Mouse (Mus musculus) midbrain, embryonic 15.5 days (tissue): ENCODE measurements around the gene Slitrk1. TPM values are rescaled to one million over a fixed set of nuclear protein-coding genes. Genes with fewer than 3 reads are reported as not detected.
A peak's percentile ranks its signal among the peaks of the same experiment; 100 is the strongest.

ENCODE experiments used
- ATAC-seq: fragments of 200-750 bp; cut with Nextera tagmentation; replicated peaks from 2 replicates; pipeline ENCODE4 v1.8.0; 2017; ENCODE audit warnings: moderate TSS enrichment
- H3K27ac ChIP-seq: fragments of 300-500 bp; sonication (generic); 2 replicates; pipeline ENCODE4 v1.5.1; 2015; ENCODE audit warnings: mild to moderate bottlenecking, inconsistent platforms
- H3K27me3 ChIP-seq: fragments of 300-500 bp; sonication (generic); replicated peaks from 2 replicates; pipeline ENCODE4 v1.6.1; 2015; ENCODE audit warnings: inconsistent platforms
- H3K36me3 ChIP-seq: fragments of 300-500 bp; sonication (generic); replicated peaks from 2 replicates; pipeline ENCODE4 v1.6.1; 2015; ENCODE audit warnings: inconsistent platforms
- H3K4me1 ChIP-seq: fragments of 300-500 bp; sonication (generic); 2 replicates; pipeline ENCODE4 v1.6.1; 2015; ENCODE audit warnings: inconsistent platforms
- H3K4me2 ChIP-seq: fragments of 300-500 bp; sonication (generic); 2 replicates; pipeline ENCODE4 v1.6.1; 2015; ENCODE audit warnings: inconsistent platforms, mild to moderate bottlenecking, moderate library complexity
- H3K4me3 ChIP-seq: fragments of 300-500 bp; sonication (generic); 2 replicates; pipeline ENCODE4 v1.5.1; 2015; ENCODE audit warnings: mild to moderate bottlenecking, inconsistent platforms
- H3K9ac ChIP-seq: fragments of 300-500 bp; sonication (generic); 2 replicates; pipeline ENCODE4 v1.6.1; 2015; ENCODE audit warnings: mild to moderate bottlenecking, inconsistent platforms
- H3K9me3 ChIP-seq: fragments of 300-500 bp; sonication (generic); 2 replicates; pipeline ENCODE4 v1.6.1; 2016; ENCODE audit warnings: inconsistent platforms
- WGBS: fragments of 180-500 bp; shearing (Covaris S2); methylation state at CpG from one replicate; pipeline ENCODE4 v1.1.7; 2015; ENCODE audit warnings: mixed read lengths; 5-methylcytosine and 5-hydroxymethylcytosine counted together
- polyA plus RNA-seq: library from polyadenylated mRNA; unstranded; fragments of >200 nt; fragmentation: Nextera tagmentation; extraction: Ambion mirVana; gene quantifications from 2 replicates; pipeline ENCODE4 v1.2.1, GENCODE M21; 2015

Slitrk1 gene
- 26.8 and 31.0 TPM in 2 replicates for polyA plus RNA-seq

- WGBS: under 1% methylated on average over 25 of the region's 25 CpGs
- Histone ChIP-seq H3K9me3 (no peaks in the 10 kb centered on the region), H3K36me3 (no peaks in the 10 kb centered on the region)
These were observed at the start of gene Slitrk1 for GRCm38 (mm10) chr14:108913714-108914263. Gene Slitrk1, minus strand, starts transcription at chr14:108914158.

DNA sequence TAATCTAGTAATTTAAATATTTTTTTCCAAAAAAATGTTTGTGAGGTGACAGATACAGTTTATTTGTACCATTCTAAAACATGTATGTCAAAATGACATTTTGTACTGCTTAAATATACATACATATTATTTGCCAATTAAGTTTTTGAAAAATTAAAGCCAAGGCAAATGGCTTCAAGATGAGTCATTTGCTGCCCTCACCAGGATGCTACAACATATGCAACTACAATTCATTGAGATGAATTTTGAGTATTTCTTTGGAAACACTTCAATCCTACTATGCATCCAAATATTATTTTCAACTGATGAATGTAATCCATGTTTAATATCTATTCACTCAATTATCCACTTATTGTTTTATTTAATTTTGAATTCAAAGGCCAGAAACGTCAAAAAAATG, 21.8 kb upstream of the Slitrk1 start:
- Histone ChIP-seq H3K27ac (no peak overlapping the region), H3K4me3 (no peak overlapping the region), H3K27me3 (no peaks in the 10 kb centered on the region), H3K9ac (no peak overlapping the region), H3K4me2 (no peak overlapping the region), H3K4me1 (no peaks in the 10 kb centered on the region), H3K36me3 (no peaks in the 10 kb centered on the region), H3K9me3 (no peaks in the 10 kb centered on the region)
- no peak for ATAC-seq
- WGBS: 75% methylated on average over 1 of the region's 1 CpGs

More at GRCm38 (mm10) chr14:108913714-108914263, at the start of gene Slitrk1:
- peak within 1 kb of the TSS; percentile 78 for H3K4me2 ChIP-seq
- peak within 1 kb of the TSS; percentile 74 for H3K4me3 ChIP-seq
- ATAC-seq: peak; percentile 86
- peaks cover 20% of the 10 kb centered on the region for H3K4me1 ChIP-seq
- H3K27me3 ChIP-seq: no peaks in the 10 kb centered on the region
- H3K27ac ChIP-seq: peak within 1 kb of the TSS; percentile 96
- peak within 1 kb of the TSS; percentile 90 for H3K9ac ChIP-seq

DNA sequence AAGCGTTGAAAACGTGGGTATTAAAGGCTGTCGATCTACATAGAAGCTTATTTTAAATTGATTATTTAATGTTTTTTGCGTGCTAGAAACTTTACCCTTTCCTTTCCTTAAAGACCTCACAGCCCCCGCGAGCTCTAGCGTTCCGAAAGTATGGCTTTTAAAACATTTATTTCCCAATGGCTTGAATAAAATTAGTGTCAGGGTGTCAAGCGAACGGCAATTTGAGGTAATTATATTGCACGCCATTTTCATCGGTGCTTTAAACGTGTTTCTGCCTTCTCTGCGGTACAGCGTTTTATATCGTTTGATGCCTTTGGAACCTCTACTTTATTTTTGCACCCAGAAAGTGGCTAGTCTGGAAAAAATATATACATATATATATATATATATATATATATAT, 378 bp upstream of the Slitrk1 start:
- Histone ChIP-seq H3K4me1 (peaks cover 16% of the 10 kb centered on the region), H3K9me3 (no peaks in the 10 kb centered on the region), H3K36me3 (no peaks in the 10 kb centered on the region), H3K27me3 (no peaks in the 10 kb centered on the region), H3K9ac (peak overlapping the region; percentile 90), H3K27ac (peak overlapping the region; percentile 96), H3K4me3 (peak overlapping the region; percentile 74), H3K4me2 (peak overlapping the region; percentile 78)
- WGBS: 6% methylated on average over 16 of the region's 16 CpGs
- no peak for ATAC-seq

- Histone ChIP-seq H3K9ac (peak overlapping the region; percentile 90), H3K27ac (peak overlapping the region; percentile 96), H3K4me1 (peaks cover 20% of the 10 kb centered on the region), H3K9me3 (no peaks in the 10 kb centered on the region), H3K27me3 (no peaks in the 10 kb centered on the region), H3K4me3 (peak overlapping the region; percentile 74), H3K36me3 (no peaks in the 10 kb centered on the region), H3K4me2 (peak overlapping the region; percentile 78)
- under 1% methylated on average over 21 of the region's 21 CpGs for WGBS
- no peak for ATAC-seq
These were observed 975 bp downstream of the Slitrk1 start for GRCm38 (mm10) chr14:108912876-108913490.

DNA sequence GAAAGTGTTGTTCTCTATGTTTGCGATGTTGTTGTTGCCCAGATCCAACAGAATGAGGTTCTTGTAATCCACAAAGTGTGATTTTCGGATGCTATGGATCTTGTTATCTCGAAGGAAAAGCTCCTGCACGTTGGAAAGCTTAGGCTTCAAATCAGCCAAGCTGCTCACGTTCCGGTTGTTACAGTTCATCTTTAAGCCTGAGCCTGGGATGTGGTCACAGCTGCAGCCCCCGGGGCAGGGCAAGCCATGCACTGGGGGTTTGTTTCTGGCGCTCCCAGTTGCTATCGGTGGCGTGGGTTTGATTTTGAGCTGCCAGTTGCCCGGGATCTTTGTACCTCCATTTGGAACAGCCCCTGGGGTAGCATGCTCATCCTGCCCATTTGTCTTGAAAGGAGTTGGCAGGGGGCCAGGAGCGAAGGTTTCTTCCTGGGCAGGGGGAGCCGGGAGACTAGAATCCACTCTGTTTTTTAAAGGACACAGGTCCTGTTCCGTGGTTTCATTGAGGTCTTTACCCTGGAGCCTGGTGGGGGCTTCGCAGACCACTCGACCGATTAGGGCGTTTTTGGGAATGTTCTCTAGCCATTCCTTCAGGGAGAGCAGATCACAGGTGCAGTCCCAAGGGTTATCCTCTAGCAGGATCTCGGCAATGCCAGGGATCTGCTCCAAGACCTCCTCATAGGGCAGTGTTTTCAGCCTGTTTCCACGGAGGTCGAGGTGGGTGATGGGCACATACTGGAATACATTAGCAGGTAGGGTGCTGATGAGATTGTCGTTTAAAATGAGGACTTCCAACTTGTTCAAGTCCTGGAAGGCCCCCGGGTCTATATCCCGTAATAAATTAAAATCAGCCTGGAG, 1.7 kb downstream of the Slitrk1 start:
- WGBS: 0% methylated on average over 24 of the region's 24 CpGs

GRCm38 (mm10) chr14:108911138-108911841, 2.7 kb downstream of the Slitrk1 start:
- Histone ChIP-seq H3K9ac (peak overlapping the region; percentile 90), H3K9me3 (no peaks in the 10 kb centered on the region), H3K27me3 (no peaks in the 10 kb centered on the region), H3K4me1 (peaks cover 20% of the 10 kb centered on the region), H3K4me3 (peak overlapping the region; percentile 74), H3K36me3 (no peaks in the 10 kb centered on the region), H3K27ac (peak overlapping the region; percentile 96), H3K4me2 (peak overlapping the region; percentile 78)
- 2% methylated on average over 24 of the region's 24 CpGs for WGBS
- peak; percentile 13 for ATAC-seq

More for the DNA sequence above, 1.7 kb downstream of the Slitrk1 start:
- Histone ChIP-seq H3K27ac (peak overlapping the region; percentile 96), H3K4me1 (peaks cover 20% of the 10 kb centered on the region), H3K36me3 (no peaks in the 10 kb centered on the region), H3K27me3 (no peaks in the 10 kb centered on the region), H3K9me3 (no peaks in the 10 kb centered on the region), H3K4me3 (peak overlapping the region; percentile 74), H3K9ac (peak overlapping the region; percentile 90), H3K4me2 (peak overlapping the region; percentile 78)
- ATAC-seq: peak; percentile 35

DNA sequence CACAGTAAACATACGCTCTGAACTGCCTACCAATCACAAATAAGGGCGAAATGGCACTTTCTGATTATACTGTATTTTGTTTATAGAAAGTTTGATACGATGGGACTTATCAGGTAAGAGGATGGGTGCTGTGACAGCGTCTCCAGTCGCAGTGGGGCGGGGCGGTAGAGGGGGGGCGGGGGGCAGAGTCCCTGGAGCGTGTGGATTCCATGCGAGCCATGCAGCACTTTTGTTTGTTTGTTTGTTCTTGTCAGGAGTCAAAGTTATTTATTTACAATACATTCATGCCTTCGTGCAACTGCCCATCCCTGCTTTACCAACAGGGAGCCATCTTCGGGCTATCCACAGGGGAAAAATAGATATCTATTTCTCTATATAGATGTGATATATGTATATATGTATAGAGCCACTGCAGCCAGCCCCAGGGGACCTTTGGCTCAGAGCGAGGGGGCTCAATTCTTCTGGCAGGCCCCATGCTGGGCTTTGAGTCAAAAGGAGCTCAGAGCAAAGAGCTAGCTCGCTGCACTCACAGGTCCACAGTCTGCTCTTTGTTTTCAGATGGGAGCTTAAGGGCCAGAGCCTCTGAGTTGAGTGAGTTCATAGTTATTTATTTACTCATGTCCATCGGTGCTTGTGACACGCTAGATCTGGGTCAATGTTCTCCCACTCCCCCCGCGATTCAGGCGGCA, 3.4 kb downstream of the Slitrk1 start:
- no peaks in the 10 kb centered on the region for H3K27me3 ChIP-seq
- H3K9me3 ChIP-seq: no peaks in the 10 kb centered on the region
- peak overlapping the region; percentile 90 for H3K9ac ChIP-seq
- peak overlapping the region; percentile 74 for H3K4me3 ChIP-seq
- WGBS: 3% methylated on average over 19 of the region's 19 CpGs
- H3K36me3 ChIP-seq: no peaks in the 10 kb centered on the region
- H3K4me2 ChIP-seq: peak overlapping the region; percentile 78
- H3K27ac ChIP-seq: peak overlapping the region; percentile 96
- ATAC-seq: 0 out of 2 replicates have a peak, but pooled peaks have one; percentile 5
- peaks cover 20% of the 10 kb centered on the region for H3K4me1 ChIP-seq

GRCm38 (mm10) chr14:108909336-108909953, 4.5 kb downstream of the Slitrk1 start:
- Histone ChIP-seq H3K9me3 (no peaks in the 10 kb centered on the region), H3K36me3 (no peaks in the 10 kb centered on the region), H3K4me2 (peak overlapping the region; percentile 78), H3K4me1 (peaks cover 20% of the 10 kb centered on the region), H3K4me3 (peak overlapping the region; percentile 74), H3K27me3 (no peaks in the 10 kb centered on the region), H3K9ac (peak overlapping the region; percentile 42), H3K27ac (peak overlapping the region; percentile 38)
- 11% methylated on average over 6 of the region's 6 CpGs for whole genome bisulfite sequencing
- peak; percentile 38 for ATAC-seq

DNA sequence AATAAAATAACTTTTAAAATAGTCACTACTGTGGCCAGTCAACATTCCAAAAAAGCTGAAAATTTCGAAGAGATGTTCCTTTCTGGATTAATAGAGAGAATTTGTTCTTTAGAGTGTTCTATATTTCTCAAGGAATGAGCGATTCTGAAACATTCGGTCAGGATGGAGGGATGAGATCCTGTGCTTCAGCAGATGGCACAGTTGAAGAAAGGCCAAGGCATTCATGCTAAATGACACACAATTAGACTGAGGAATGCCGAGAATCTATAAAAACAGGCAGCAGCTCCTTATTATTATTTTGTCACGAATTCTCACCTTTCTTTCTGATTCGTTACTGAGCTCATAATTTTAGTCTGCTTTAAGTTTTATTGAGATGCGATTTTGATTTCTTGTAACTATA, 15.4 kb downstream of the Slitrk1 start:
- no peak for ATAC-seq
- Histone ChIP-seq H3K4me3 (no peak overlapping the region), H3K9ac (no peak overlapping the region), H3K27me3 (no peaks in the 10 kb centered on the region), H3K36me3 (no peaks in the 10 kb centered on the region), H3K4me2 (no peak overlapping the region), H3K9me3 (no peaks in the 10 kb centered on the region), H3K4me1 (0 out of 2 replicates have a peak, but pooled peaks cover 3% of the 10 kb centered on the region), H3K27ac (no peak overlapping the region)
- WGBS: 84% methylated on average over 7 of the region's 7 CpGs

GRCm38 (mm10) chr14:108895456-108895855, 18.5 kb downstream of the Slitrk1 start:
- Histone ChIP-seq H3K4me1 (0 out of 2 replicates have a peak, but pooled peaks cover 3% of the 10 kb centered on the region), H3K9ac (no peak overlapping the region), H3K4me2 (no peak overlapping the region), H3K4me3 (no peak overlapping the region), H3K36me3 (no peaks in the 10 kb centered on the region), H3K9me3 (no peaks in the 10 kb centered on the region), H3K27me3 (no peaks in the 10 kb centered on the region), H3K27ac (no peak overlapping the region)
- ATAC-seq: no peak
- 38% methylated on average over 2 of the region's 2 CpGs for WGBS

GRCm38 (mm10) chr14:108867816-108868215, 46.1 kb downstream of the Slitrk1 start:
- H3K9me3 ChIP-seq: no peaks in the 10 kb centered on the region
- ATAC-seq: no peak

More at GRCm38 (mm10) chr14:108867816-108868215, 46.1 kb downstream of the Slitrk1 start:
- Histone ChIP-seq H3K9ac (no peak overlapping the region), H3K36me3 (no peaks in the 10 kb centered on the region), H3K4me2 (no peak overlapping the region), H3K4me3 (no peak overlapping the region), H3K4me1 (no peaks in the 10 kb centered on the region), H3K27me3 (no peaks in the 10 kb centered on the region), H3K27ac (no peak overlapping the region)
